Mouse (Mus musculus): ENCODE data around the gene Fut2. TPM values are rescaled to one million over a fixed set of nuclear protein-coding genes. Genes with fewer than 3 reads are reported as not detected.

The Fut2 gene
- total and polyA plus RNA-seq, 2 experiments from 2014 or later = 0.27 TPM; not detected in 1

DNA sequence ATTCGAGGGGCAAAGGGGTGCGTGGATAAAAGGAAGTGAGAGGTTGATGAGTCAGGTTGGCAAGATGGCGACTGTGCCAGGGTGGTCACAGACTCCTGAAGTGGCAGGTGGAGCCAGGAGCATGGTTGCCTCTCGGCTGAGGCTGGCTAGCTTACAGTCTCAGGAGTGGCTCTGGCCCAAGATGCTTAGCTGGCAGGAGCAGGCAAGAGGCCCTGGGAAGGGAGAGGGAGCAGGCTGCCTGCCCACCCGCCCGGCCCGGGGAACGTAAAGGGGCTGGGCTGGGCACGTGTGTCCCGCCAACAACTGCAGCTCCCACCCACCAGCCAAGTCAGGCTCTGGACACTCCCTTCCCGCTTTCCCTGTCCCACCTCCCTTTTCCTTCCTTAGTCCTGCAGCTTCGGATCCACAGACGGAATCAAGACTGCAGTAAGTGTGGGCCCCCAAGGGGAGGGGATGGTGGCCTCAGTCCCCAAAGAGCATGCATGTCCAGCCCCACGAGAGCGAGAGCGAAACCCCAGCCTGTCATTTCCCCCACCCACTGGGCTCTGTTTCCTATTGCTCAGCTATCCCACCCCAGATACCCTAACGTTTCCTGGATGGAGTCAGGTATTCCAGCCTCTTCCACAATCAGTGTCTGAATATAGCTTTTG lies 24.7 kb downstream of the Fut2 start:
- WGBS = 60% methylated on average over 17 of the region's 17 CpGs
- no peaks in the 10 kb centered on the region for H3K9me3 ChIP-seq (ENCODE audit: low read length)
- H3K4me1 ChIP-seq (ENCODE audit: insufficient read depth, low read length) = peaks cover 14% of the 10 kb centered on the region; the same call in 1 of the 2 replicates
- H3K27ac ChIP-seq (ENCODE audit: low read depth, low read length) = no peak overlapping the region
- H3K27me3 ChIP-seq (ENCODE audit: insufficient read depth, low read length) = no peaks in the 10 kb centered on the region
- no peak for ATAC-seq (ENCODE audit: low FRiP score)
- DNase-seq (ENCODE audit: low spot score) = peak; percentile 49
- H3K4me3 ChIP-seq (ENCODE audit: low read depth, low read length) = no peak overlapping the region
- no peak overlapping the region for H3K9ac ChIP-seq (replicated peaks; ENCODE audit: low read length, poor library complexity, severe bottlenecking)
- H3K36me3 ChIP-seq (ENCODE audit: insufficient read depth, low read length) = peaks cover 8% of the 10 kb centered on the region; the same call in 1 of the 2 replicates
- H3K4me2 ChIP-seq (ENCODE audit: low read depth, low read length, poor library complexity, severe bottlenecking) = no peak overlapping the region
- TF ChIP-seq CTCF (IDR thresholded peaks at IDR 0.05) = no peak

DNA sequence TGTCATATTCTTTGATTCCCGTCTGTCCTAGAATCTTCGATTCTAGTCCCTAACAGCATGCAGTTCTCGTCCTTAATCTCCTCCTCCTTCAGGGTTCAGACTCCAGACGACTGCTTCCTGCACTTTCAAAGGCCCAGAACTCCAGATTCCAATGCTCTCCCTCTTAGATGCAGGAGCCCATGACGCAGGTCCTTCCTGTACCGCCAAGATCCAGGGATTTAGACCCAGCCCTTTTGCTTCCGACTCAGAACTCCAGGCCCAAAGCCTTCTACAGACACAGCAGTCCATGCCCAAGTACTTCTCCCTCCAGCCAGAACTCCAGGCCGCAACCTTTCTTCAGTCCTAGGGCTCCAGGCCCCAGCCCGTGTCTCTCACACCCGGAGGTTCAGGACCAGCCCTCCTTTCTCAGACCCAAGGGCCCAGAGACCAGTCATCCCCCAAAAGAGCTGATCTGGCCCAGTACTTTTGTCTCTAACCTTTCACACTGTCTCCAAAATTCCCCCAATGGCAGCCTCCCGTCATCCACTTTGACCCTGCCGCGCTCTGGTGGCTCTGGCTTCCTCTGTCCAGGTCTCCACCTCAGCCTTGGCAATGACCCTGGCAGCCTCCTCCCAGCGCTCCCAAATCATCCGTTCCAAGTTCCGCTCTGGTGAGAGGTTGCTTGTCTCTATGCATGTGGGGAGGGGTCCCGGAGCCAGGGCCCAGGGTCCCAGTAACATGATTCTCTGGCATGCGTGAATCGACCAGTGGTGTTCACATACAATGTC lies 25.8 kb downstream of the Fut2 start:
- 74% methylated on average over 19 of the region's 19 CpGs for WGBS
- 0 out of 2 replicates have a peak overlapping the region, but pooled peaks have one; percentile 3 for H3K27ac ChIP-seq (ENCODE audit: low read depth, low read length)
- no peaks in the 10 kb centered on the region for H3K9me3 ChIP-seq (ENCODE audit: low read length)
- no peak overlapping the region for H3K4me2 ChIP-seq (ENCODE audit: low read depth, low read length, poor library complexity, severe bottlenecking)
- DNase-seq (ENCODE audit: low spot score) (no peak), ATAC-seq (ENCODE audit: low FRiP score) (no peak)
- no peak for TF ChIP-seq CTCF (IDR thresholded peaks at IDR 0.05)
- H3K4me3 ChIP-seq (ENCODE audit: low read depth, low read length) = no peak overlapping the region
- peaks cover 14% of the 10 kb centered on the region; the same call in 1 of the 2 replicates for H3K4me1 ChIP-seq (ENCODE audit: insufficient read depth, low read length)
- H3K9ac ChIP-seq (replicated peaks; ENCODE audit: low read length, poor library complexity, severe bottlenecking) = no peak overlapping the region
- no peaks in the 10 kb centered on the region for H3K27me3 ChIP-seq (ENCODE audit: insufficient read depth, low read length)
- peaks cover 14% of the 10 kb centered on the region; the same call in 1 of the 2 replicates for H3K36me3 ChIP-seq (ENCODE audit: insufficient read depth, low read length)

DNA sequence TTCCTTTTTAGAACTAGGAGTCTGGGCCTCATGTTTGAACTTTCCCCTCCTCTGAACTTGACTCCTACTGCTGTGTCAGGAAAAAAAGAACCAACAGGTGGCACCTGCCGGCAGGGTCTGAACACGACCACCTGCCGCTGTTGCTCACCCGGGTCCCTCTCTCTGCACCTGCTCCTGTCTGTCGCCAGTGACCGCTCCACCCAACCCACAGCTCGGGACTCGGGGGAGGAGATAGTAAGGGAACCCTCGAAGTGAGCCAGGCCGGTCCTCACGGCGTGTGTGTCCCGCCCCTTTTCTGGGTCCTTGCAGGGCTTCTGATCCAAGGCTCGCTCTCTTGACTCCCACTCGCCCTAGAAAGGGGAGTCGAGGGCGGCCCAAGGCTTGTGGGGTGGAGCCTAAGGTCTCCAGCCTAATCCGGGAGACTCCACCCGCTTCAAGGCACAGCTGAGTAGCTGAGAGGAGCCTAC lies 26.6 kb downstream of the Fut2 start, which contains the start of gene Mamstr:
Mamstr (plus strand) TSS at position 417 of the 467 bp plus-strand sequence.
- Histone ChIP-seq H3K27ac (ENCODE audit: low read depth, low read length) (0 out of 2 replicates have a peak within 1 kb of the TSS, but pooled peaks have one; percentile 3), H3K27me3 (ENCODE audit: insufficient read depth, low read length) (no peaks in the 10 kb centered on the region), H3K36me3 (ENCODE audit: insufficient read depth, low read length) (peaks cover 17% of the 10 kb centered on the region; the same call in 1 of the 2 replicates), H3K4me2 (ENCODE audit: low read depth, low read length, poor library complexity, severe bottlenecking) (no peak within 1 kb of the TSS), H3K4me3 (ENCODE audit: low read depth, low read length) (no peak within 1 kb of the TSS), H3K4me1 (ENCODE audit: insufficient read depth, low read length) (peaks cover 11% of the 10 kb centered on the region; the same call in 1 of the 2 replicates), H3K9ac (replicated peaks; ENCODE audit: low read length, poor library complexity, severe bottlenecking) (no peak within 1 kb of the TSS), H3K9me3 (ENCODE audit: low read length) (no peaks in the 10 kb centered on the region)
- ATAC-seq (ENCODE audit: low FRiP score) (no peak), DNase-seq (ENCODE audit: low spot score) (no peak)
- 21% methylated on average over 19 of the region's 19 CpGs for WGBS
- TF ChIP-seq CTCF (IDR thresholded peaks at IDR 0.05) = no peak

- ATAC-seq (ENCODE audit: low FRiP score) = peak; percentile 86
- 21% methylated on average over 29 of the region's 29 CpGs for WGBS
These were observed 27.4 kb downstream of the Fut2 start for GRCm38 (mm10) chr7:45638623-45639401.

GRCm38 (mm10) chr7:45637710-45638109 lies 28.5 kb downstream of the Fut2 start:
- no peak overlapping the region; the same call in 1 of the 2 replicates for H3K4me2 ChIP-seq (ENCODE audit: low read depth, low read length, poor library complexity, severe bottlenecking)
- DNase-seq (ENCODE audit: low spot score) = no peak
- 89% methylated on average over 6 of the region's 6 CpGs for WGBS
- TF ChIP-seq CTCF (IDR thresholded peaks at IDR 0.05) = no peak
- no peak for ATAC-seq (ENCODE audit: low FRiP score)
- no peaks in the 10 kb centered on the region for H3K27me3 ChIP-seq (ENCODE audit: insufficient read depth, low read length)
- no peak overlapping the region for H3K27ac ChIP-seq (ENCODE audit: low read depth, low read length)
- no peaks in the 10 kb centered on the region for H3K9me3 ChIP-seq (ENCODE audit: low read length)
- H3K36me3 ChIP-seq (ENCODE audit: insufficient read depth, low read length) = peaks cover 17% of the 10 kb centered on the region; the same call in 1 of the 2 replicates
- H3K9ac ChIP-seq (replicated peaks; ENCODE audit: low read length, poor library complexity, severe bottlenecking) = no peak overlapping the region
- peaks cover 7% of the 10 kb centered on the region; the same call in 1 of the 2 replicates for H3K4me1 ChIP-seq (ENCODE audit: insufficient read depth, low read length)
- H3K4me3 ChIP-seq (ENCODE audit: low read depth, low read length) = no peak overlapping the region

More at GRCm38 (mm10) chr7:45638623-45639401, 27.4 kb downstream of the Fut2 start:
- H3K4me3 ChIP-seq (ENCODE audit: low read depth, low read length) = peak overlapping the region; percentile 29; the same call in 1 of the 2 replicates
- peaks cover 11% of the 10 kb centered on the region; the same call in 1 of the 2 replicates for H3K4me1 ChIP-seq (ENCODE audit: insufficient read depth, low read length)
- peak overlapping the region; percentile 14; the same call in 1 of the 2 replicates for H3K9ac ChIP-seq (replicated peaks; ENCODE audit: low read length, poor library complexity, severe bottlenecking)
- no peaks in the 10 kb centered on the region for H3K9me3 ChIP-seq (ENCODE audit: low read length)
- no peak for TF ChIP-seq CTCF (IDR thresholded peaks at IDR 0.05)
- H3K27me3 ChIP-seq (ENCODE audit: insufficient read depth, low read length) = no peaks in the 10 kb centered on the region
- peaks cover 17% of the 10 kb centered on the region; the same call in 1 of the 2 replicates for H3K36me3 ChIP-seq (ENCODE audit: insufficient read depth, low read length)
- peak; percentile 99 for DNase-seq (ENCODE audit: low spot score)
- H3K27ac ChIP-seq (ENCODE audit: low read depth, low read length) = peak overlapping the region; percentile 38; the same call in 1 of the 2 replicates
- H3K4me2 ChIP-seq (ENCODE audit: low read depth, low read length, poor library complexity, severe bottlenecking) = peak overlapping the region; percentile 49

All from midbrain, postnatal 0 days (tissue).